Mouse (Mus musculus): ENCODE data around the gene Mettl15.

DNA sequence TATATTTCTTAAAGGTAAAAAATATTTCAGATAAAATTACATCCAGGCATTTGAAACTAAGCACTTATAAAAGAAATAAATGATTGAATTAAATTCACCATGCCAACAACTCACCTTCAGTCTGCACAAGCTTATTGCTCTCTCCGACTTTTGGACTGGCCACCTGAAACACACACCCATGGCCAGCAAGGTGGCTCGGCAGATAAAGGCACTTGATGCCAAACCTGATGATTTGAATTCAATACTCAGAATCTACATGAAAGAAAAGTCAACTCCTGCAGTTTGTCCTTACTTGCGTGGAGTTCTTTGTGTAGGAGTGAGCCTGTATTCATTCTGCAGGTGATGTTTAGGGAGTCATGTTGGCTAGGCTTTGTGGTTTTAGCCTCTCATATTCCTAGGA is 3.6 kb upstream of the Mettl15 start:
- TF ChIP-seq POLR2A (IDR thresholded peaks at IDR 0.05; ENCODE audit: control insufficient read depth, extremely low read depth, insufficient read depth, low read length, poor library complexity): no peak
- no peak for TF ChIP-seq CTCF (IDR thresholded peaks at IDR 0.05; ENCODE audit: borderline replicate concordance, control insufficient read depth, extremely low read depth, insufficient read depth, low read length, poor library complexity)
